Mouse (Mus musculus): Measurements from ENCODE around the gene Sec31a.
A peak's percentile ranks its signal among the peaks of the same experiment; 100 is the strongest.
"Not testable (repeated sequence)": the region's sequence is repeated elsewhere in the genome, so short reads cannot be mapped to it uniquely, and the experiment has no call there.

Gene Sec31a

GRCm38 (mm10) chr5:100415761-100416590 is at the start of gene Sec31a:
Gene Sec31a (minus strand): TSS chr5:100416234.
- peak; percentile 99 for DNase-seq

- no peak for DNase-seq
These were observed 46.3 kb upstream of the Sec31a start for GRCm38 (mm10) chr5:100462374-100462773.

GRCm38 (mm10) chr5:100461526-100461925 is 45.5 kb upstream of the Sec31a start:
- no peak for DNase-seq

GRCm38 (mm10) chr5:100459468-100459867 is 43.4 kb upstream of the Sec31a start:
- no peak for DNase-seq

GRCm38 (mm10) chr5:100451871-100452270 is 35.8 kb upstream of the Sec31a start:
- DNase-seq: no peak

GRCm38 (mm10) chr5:100438796-100439195 is 22.8 kb upstream of the Sec31a start:
- DNase-seq: no peak

- DNase-seq: no peak
These were observed 21.9 kb upstream of the Sec31a start for GRCm38 (mm10) chr5:100437917-100438316.

GRCm38 (mm10) chr5:100437086-100437485 is 21.1 kb upstream of the Sec31a start:
- no peak for DNase-seq

GRCm38 (mm10) chr5:100430966-100431365 is 14.9 kb upstream of the Sec31a start:
- DNase-seq: no peak

GRCm38 (mm10) chr5:100430076-100430390 is 14.0 kb upstream of the Sec31a start:
- DNase-seq: no peak

- peak; percentile 94 to 96 for DNase-seq
These were observed 13.5 kb upstream of the Sec31a start for GRCm38 (mm10) chr5:100429344-100430075.

- DNase-seq: no peak
These were observed 12.8 kb upstream of the Sec31a start for GRCm38 (mm10) chr5:100428734-100429343.

- no peak for DNase-seq
These were observed 12.1 kb upstream of the Sec31a start for GRCm38 (mm10) chr5:100428031-100428733.

- peak in 1 of 2 experiments; percentile 26 for DNase-seq
These were observed 11.2 kb upstream of the Sec31a start for GRCm38 (mm10) chr5:100427276-100427675.

- not testable (repeated sequence) for DNase-seq
These were observed 9.8 kb upstream of the Sec31a start for GRCm38 (mm10) chr5:100425823-100426222.

GRCm38 (mm10) chr5:100424252-100424651 is 8.2 kb upstream of the Sec31a start:
- DNase-seq: no peak

GRCm38 (mm10) chr5:100423626-100424025 is 7.6 kb upstream of the Sec31a start:
- no peak for DNase-seq

GRCm38 (mm10) chr5:100418861-100419260 is 2.8 kb upstream of the Sec31a start:
- no peak for DNase-seq

- no peak for DNase-seq
These were observed 2.0 kb upstream of the Sec31a start for GRCm38 (mm10) chr5:100418077-100418476.

GRCm38 (mm10) chr5:100414474-100415196 is 1.4 kb downstream of the Sec31a start:
- DNase-seq: no peak

GRCm38 (mm10) chr5:100412886-100413285 is 3.1 kb downstream of the Sec31a start:
- no peak for DNase-seq

- DNase-seq: no peak
These were observed 5.8 kb downstream of the Sec31a start for GRCm38 (mm10) chr5:100410281-100410680.
